Mouse (Mus musculus) liver, embryonic 14.5 days (tissue): ENCODE results near the gene Ldlr.

Source experiments
- CTCF ChIP-seq: IDR thresholded peaks from 2 replicates; pipeline ENCODE4 v1.5.1; 2016; ENCODE audit warnings: antibody characterized with exemption, low read depth, control low read depth
- EP300 ChIP-seq: IDR thresholded peaks from 2 replicates; pipeline ENCODE4 v1.6.1; 2016; ENCODE audit warnings: antibody characterized with exemption, low read depth

GRCm38 (mm10) chr9:21794925-21795324 lies 71.6 kb downstream of the Ldlr start:
- TF ChIP-seq CTCF = no peak
- TF ChIP-seq EP300 = no peak
